Mouse (Mus musculus): ENCODE measurements around the gene Chd9. TPM values are rescaled to one million over a fixed set of nuclear protein-coding genes. Genes with fewer than 3 reads are reported as not detected.

The Chd9 gene
- polyA plus RNA-seq, 1 experiment from 2014 or later: 25.3 TPM

- Histone ChIP-seq H3K9me3 (ENCODE audit: control insufficient read depth, low read length) (no peaks in the 10 kb centered on the region), H3K4me1 (replicated peaks; ENCODE audit: control insufficient read depth, insufficient read depth, low read length) (peaks cover 7% of the 10 kb centered on the region; the same call in 1 of the 2 replicates), H3K36me3 (ENCODE audit: control insufficient read depth, insufficient read depth, low read length) (no peaks in the 10 kb centered on the region), H3K4me2 (peak overlapping the region; percentile 30; the same call in 1 of the 2 replicates), H3K27ac (ENCODE audit: low read depth, low read length) (peak overlapping the region; percentile 17; the same call in 1 of the 2 replicates), H3K27me3 (replicated peaks; ENCODE audit: control insufficient read depth, insufficient read depth, low read length) (no peaks in the 10 kb centered on the region), H3K4me3 (ENCODE audit: low read depth, low read length) (no peak overlapping the region), H3K9ac (ENCODE audit: low read depth, low read length) (no peak overlapping the region)
- WGBS: 18% methylated on average over 9 of the region's 9 CpGs
- ATAC-seq (replicated peaks; ENCODE audit: low FRiP score) (peak; percentile 82), DNase-seq (ENCODE audit: low spot score) (peak; percentile 64)
Measured at GRCm38 (mm10) chr8:90862038-90862437, 33.9 kb downstream of the Chd9 start.

GRCm38 (mm10) chr8:90867061-90867460 is 38.9 kb downstream of the Chd9 start:
- DNase-seq (ENCODE audit: low spot score) (no peak), ATAC-seq (replicated peaks; ENCODE audit: low FRiP score) (no peak)
- H3K4me3 ChIP-seq (ENCODE audit: low read depth, low read length): no peak overlapping the region
- no peaks in the 10 kb centered on the region for H3K36me3 ChIP-seq (ENCODE audit: control insufficient read depth, insufficient read depth, low read length)
- H3K9ac ChIP-seq (ENCODE audit: low read depth, low read length): no peak overlapping the region
- H3K27ac ChIP-seq (ENCODE audit: low read depth, low read length): no peak overlapping the region
- H3K27me3 ChIP-seq (replicated peaks; ENCODE audit: control insufficient read depth, insufficient read depth, low read length): peaks cover 5% of the 10 kb centered on the region; the same call in 1 of the 2 replicates
- H3K9me3 ChIP-seq (ENCODE audit: control insufficient read depth, low read length): no peaks in the 10 kb centered on the region
- peaks cover 11% of the 10 kb centered on the region for H3K4me1 ChIP-seq (replicated peaks; ENCODE audit: control insufficient read depth, insufficient read depth, low read length)
- WGBS: 90% methylated on average over 2 of the region's 2 CpGs
- no peak overlapping the region for H3K4me2 ChIP-seq

GRCm38 (mm10) chr8:90867911-90868310 is 39.8 kb downstream of the Chd9 start:
- H3K4me3 ChIP-seq (ENCODE audit: low read depth, low read length): no peak overlapping the region
- no peak overlapping the region for H3K9ac ChIP-seq (ENCODE audit: low read depth, low read length)
- DNase-seq (ENCODE audit: low spot score) (no peak), ATAC-seq (replicated peaks; ENCODE audit: low FRiP score) (no peak)
- peaks cover 8% of the 10 kb centered on the region; the same call in 1 of the 2 replicates for H3K4me1 ChIP-seq (replicated peaks; ENCODE audit: control insufficient read depth, insufficient read depth, low read length)
- peaks cover 5% of the 10 kb centered on the region; the same call in 1 of the 2 replicates for H3K27me3 ChIP-seq (replicated peaks; ENCODE audit: control insufficient read depth, insufficient read depth, low read length)
- H3K27ac ChIP-seq (ENCODE audit: low read depth, low read length): no peak overlapping the region
- no peaks in the 10 kb centered on the region for H3K36me3 ChIP-seq (ENCODE audit: control insufficient read depth, insufficient read depth, low read length)
- no peak overlapping the region for H3K4me2 ChIP-seq
- 84% methylated on average over 4 of the region's 4 CpGs for WGBS
- no peaks in the 10 kb centered on the region for H3K9me3 ChIP-seq (ENCODE audit: control insufficient read depth, low read length)

- Histone ChIP-seq H3K27ac (ENCODE audit: low read depth, low read length) (no peak overlapping the region), H3K4me3 (ENCODE audit: low read depth, low read length) (no peak overlapping the region), H3K27me3 (replicated peaks; ENCODE audit: control insufficient read depth, insufficient read depth, low read length) (peaks cover 5% of the 10 kb centered on the region; the same call in 1 of the 2 replicates), H3K9ac (ENCODE audit: low read depth, low read length) (no peak overlapping the region), H3K36me3 (ENCODE audit: control insufficient read depth, insufficient read depth, low read length) (no peaks in the 10 kb centered on the region), H3K4me1 (replicated peaks; ENCODE audit: control insufficient read depth, insufficient read depth, low read length) (peaks cover 8% of the 10 kb centered on the region; the same call in 1 of the 2 replicates), H3K9me3 (ENCODE audit: control insufficient read depth, low read length) (no peaks in the 10 kb centered on the region), H3K4me2 (no peak overlapping the region)
- DNase-seq (ENCODE audit: low spot score) (no peak), ATAC-seq (replicated peaks; ENCODE audit: low FRiP score) (no peak)
- WGBS: 80% methylated on average over 4 of the region's 4 CpGs
Measured at GRCm38 (mm10) chr8:90868334-90868733, 40.2 kb downstream of the Chd9 start.

- Histone ChIP-seq H3K36me3 (ENCODE audit: control insufficient read depth, insufficient read depth, low read length) (no peaks in the 10 kb centered on the region), H3K9ac (ENCODE audit: low read depth, low read length) (no peak overlapping the region), H3K4me1 (replicated peaks; ENCODE audit: control insufficient read depth, insufficient read depth, low read length) (peaks cover 8% of the 10 kb centered on the region; the same call in 1 of the 2 replicates), H3K4me2 (peak overlapping the region; percentile 39), H3K27me3 (replicated peaks; ENCODE audit: control insufficient read depth, insufficient read depth, low read length) (peaks cover 5% of the 10 kb centered on the region; the same call in 1 of the 2 replicates), H3K9me3 (ENCODE audit: control insufficient read depth, low read length) (no peaks in the 10 kb centered on the region), H3K4me3 (ENCODE audit: low read depth, low read length) (no peak overlapping the region), H3K27ac (ENCODE audit: low read depth, low read length) (no peak overlapping the region)
- 38% methylated on average over 18 of the region's 18 CpGs for WGBS
- ATAC-seq (replicated peaks; ENCODE audit: low FRiP score) (peak; percentile 23; the same call in 1 of the 2 replicates), DNase-seq (ENCODE audit: low spot score) (no peak)
Measured at GRCm38 (mm10) chr8:90869071-90869919, 41.1 kb downstream of the Chd9 start.

- peaks cover 8% of the 10 kb centered on the region; the same call in 1 of the 2 replicates for H3K4me1 ChIP-seq (replicated peaks; ENCODE audit: control insufficient read depth, insufficient read depth, low read length)
- 14% methylated on average over 22 of the region's 22 CpGs for WGBS
- DNase-seq (ENCODE audit: low spot score): no peak
- no peak for ATAC-seq (replicated peaks; ENCODE audit: low FRiP score)
- H3K27me3 ChIP-seq (replicated peaks; ENCODE audit: control insufficient read depth, insufficient read depth, low read length): peaks cover 5% of the 10 kb centered on the region; the same call in 1 of the 2 replicates
- no peak overlapping the region for H3K9ac ChIP-seq (ENCODE audit: low read depth, low read length)
- H3K27ac ChIP-seq (ENCODE audit: low read depth, low read length): no peak overlapping the region
- H3K4me2 ChIP-seq: peak overlapping the region; percentile 39
- H3K9me3 ChIP-seq (ENCODE audit: control insufficient read depth, low read length): no peaks in the 10 kb centered on the region
- no peak overlapping the region for H3K4me3 ChIP-seq (ENCODE audit: low read depth, low read length)
- H3K36me3 ChIP-seq (ENCODE audit: control insufficient read depth, insufficient read depth, low read length): no peaks in the 10 kb centered on the region
Measured at GRCm38 (mm10) chr8:90869920-90870777, 42.0 kb downstream of the Chd9 start.

GRCm38 (mm10) chr8:90871375-90872080 is 43.4 kb downstream of the Chd9 start:
- no peaks in the 10 kb centered on the region for H3K36me3 ChIP-seq (ENCODE audit: control insufficient read depth, insufficient read depth, low read length)
- DNase-seq (ENCODE audit: low spot score): no peak
- no peaks in the 10 kb centered on the region for H3K9me3 ChIP-seq (ENCODE audit: control insufficient read depth, low read length)
- H3K4me2 ChIP-seq: no peak overlapping the region
- peaks cover 12% of the 10 kb centered on the region for H3K4me1 ChIP-seq (replicated peaks; ENCODE audit: control insufficient read depth, insufficient read depth, low read length)
- WGBS: 70% methylated on average over 6 of the region's 6 CpGs
- no peak for ATAC-seq (replicated peaks; ENCODE audit: low FRiP score)
- no peak overlapping the region for H3K27ac ChIP-seq (ENCODE audit: low read depth, low read length)
- no peak overlapping the region for H3K9ac ChIP-seq (ENCODE audit: low read depth, low read length)
- H3K27me3 ChIP-seq (replicated peaks; ENCODE audit: control insufficient read depth, insufficient read depth, low read length): peaks cover 5% of the 10 kb centered on the region
- no peak overlapping the region for H3K4me3 ChIP-seq (ENCODE audit: low read depth, low read length)

- WGBS: 69% methylated on average over 4 of the region's 4 CpGs
- Histone ChIP-seq H3K4me2 (no peak overlapping the region), H3K4me3 (ENCODE audit: low read depth, low read length) (no peak overlapping the region), H3K27me3 (replicated peaks; ENCODE audit: control insufficient read depth, insufficient read depth, low read length) (peaks cover 5% of the 10 kb centered on the region), H3K36me3 (ENCODE audit: control insufficient read depth, insufficient read depth, low read length) (no peaks in the 10 kb centered on the region), H3K9ac (ENCODE audit: low read depth, low read length) (no peak overlapping the region), H3K9me3 (ENCODE audit: control insufficient read depth, low read length) (no peaks in the 10 kb centered on the region), H3K27ac (ENCODE audit: low read depth, low read length) (no peak overlapping the region), H3K4me1 (replicated peaks; ENCODE audit: control insufficient read depth, insufficient read depth, low read length) (peaks cover 22% of the 10 kb centered on the region)
- ATAC-seq (replicated peaks; ENCODE audit: low FRiP score) (no peak), DNase-seq (ENCODE audit: low spot score) (no peak)
Measured at GRCm38 (mm10) chr8:90873051-90873450, 44.9 kb downstream of the Chd9 start.
